Comparison of ENCODE assay signal across 25 mouse cellular contexts in the genomic region with DNA sequence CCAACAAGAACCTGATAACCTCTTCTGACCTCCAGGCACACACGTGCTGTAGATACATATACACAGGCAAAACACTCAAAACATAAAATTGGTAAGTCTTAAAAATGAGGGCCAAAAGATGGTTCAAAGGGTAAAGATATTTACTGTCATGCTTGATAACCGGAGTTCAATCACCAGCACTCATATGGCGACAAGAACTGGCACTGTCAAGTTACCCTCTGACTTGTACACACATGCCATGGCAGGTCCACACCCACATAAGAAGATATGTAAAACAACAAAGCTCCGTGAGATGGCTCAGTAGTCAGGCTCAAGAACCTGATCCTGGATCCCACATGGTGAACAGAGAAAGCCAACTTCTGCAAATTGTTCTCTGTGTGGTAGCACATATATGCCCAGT.
"Had no signal": no experiment of that assay in that cellular context is flagged by ENCODE, and none has a peak within 500 bp of the region (broad histone marks: within the 10 kb centered on the region; RNA-seq: fewer than 3 reads in every experiment).

No protein-coding gene starts in this region.

- DNase-seq: gastrocnemius, adult 2 months; gastrocnemius, postnatal 10 days; gastrocnemius, postnatal 25 days; heart, adult 2 months; heart, postnatal 10 days; heart, postnatal 4 days; kidney, adult 18-20 months; kidney, adult 8-10 months; kidney, postnatal 10 days; kidney, postnatal 25 days; kidney, postnatal 4 days; liver; liver, embryonic 13.5 days had no signal

- H3K9me3 ChIP-seq: heart, embryonic 12.5 days; hindbrain, embryonic 10.5 days; hindbrain, embryonic 12.5 days; limb, embryonic 10.5 days; limb, embryonic 12.5 days; liver, embryonic 13.5 days had no signal

- H3K27me3 ChIP-seq: heart, embryonic 12.5 days; hindbrain, embryonic 12.5 days; limb, embryonic 12.5 days; liver, embryonic 13.5 days had no signal

- H3K9ac ChIP-seq: heart, embryonic 12.5 days; hindbrain, embryonic 12.5 days; hindbrain, embryonic 14.5 days; limb, embryonic 12.5 days; liver, embryonic 13.5 days had no signal

- H3K4me3 ChIP-seq: gastrocnemius, adult 2 months; heart, adult 2 months; heart, embryonic 12.5 days; hindbrain, embryonic 10.5 days; hindbrain, embryonic 12.5 days; layer of hippocampus, adult 2 months; left cerebral cortex, adult 2 months; limb, embryonic 10.5 days; limb, embryonic 12.5 days; liver, embryonic 13.5 days had no signal

- ATAC-seq: hindbrain, embryonic 16.5 days; inflammation-experienced regulatory T-cells, adult 6 months; intestine, embryonic 16.5 days had no signal

- H3K27ac ChIP-seq: gastrocnemius, adult 2 months; heart, adult 2 months; hindbrain, embryonic 10.5 days; hindbrain, embryonic 12.5 days; hindbrain, embryonic 14.5 days; layer of hippocampus, adult 2 months; left cerebral cortex, adult 2 months; limb, embryonic 10.5 days; limb, embryonic 12.5 days; liver, embryonic 13.5 days had no signal

- H3K4me2 ChIP-seq: heart, embryonic 12.5 days; hindbrain, embryonic 12.5 days; hindbrain, embryonic 14.5 days; limb, embryonic 12.5 days; liver, embryonic 11.5 days; liver, embryonic 13.5 days had no signal
